Mouse (Mus musculus) MEL (cell line): Measurements from ENCODE around the gene Mov10l1.

ENCODE experiments used
- BHLHE40 ChIP-seq: IDR thresholded peaks from 2 replicates; pipeline ENCODE4 v1.6.1; 2012; ENCODE audit warnings: low read depth, mild to moderate bottlenecking, inconsistent platforms, low read length, improper control_type of control experiment, borderline replicate concordance
- CTCF ChIP-seq, 3 experiments: IDR thresholded peaks in 2 of 3; conservative IDR thresholded peaks in 1 of 3; 2 replicates each; pipeline ENCODE4 v1.5.1; 2011 to 2012; ENCODE audit warnings: low read length in 3 of 3, low read depth in 2 of 3, mild to moderate bottlenecking in 2 of 3, improper control_type of control experiment in 1 of 3, inconsistent platforms in 1 of 3, mixed read lengths in 1 of 3, moderate library complexity in 1 of 3; ENCODE audit not compliant: control insufficient read depth in 1 of 3, insufficient read depth in 1 of 3, poor library complexity in 1 of 3, severe bottlenecking in 1 of 3
- E2F4 ChIP-seq: IDR thresholded peaks from 2 replicates; pipeline ENCODE4 v1.6.1; 2011; ENCODE audit warnings: low read depth, low read length, improper control_type of control experiment, borderline replicate concordance
- ETS1 ChIP-seq: IDR thresholded peaks from 2 replicates; pipeline ENCODE4 v1.6.1; 2012; ENCODE audit warnings: low read depth, mild to moderate bottlenecking, inconsistent platforms, low read length, improper control_type of control experiment, moderate library complexity
- JUND ChIP-seq: IDR thresholded peaks from 2 replicates; pipeline ENCODE4 v1.6.1; 2011; ENCODE audit warnings: low read depth, mild to moderate bottlenecking, improper control_type of control experiment, low read length
- MYC ChIP-seq: IDR thresholded peaks from 2 replicates; pipeline ENCODE4 v1.6.1; 2011; ENCODE audit warnings: low read depth, mild to moderate bottlenecking, low read length, improper control_type of control experiment, moderate library complexity
- POLR2A ChIP-seq, 2 experiments: IDR thresholded peaks; 2 replicates each; pipeline ENCODE4 v1.6.1; 2011 to 2012; ENCODE audit warnings: low read length in 2 of 2, mild to moderate bottlenecking in 2 of 2, control low read depth in 1 of 2, improper control_type of control experiment in 1 of 2, low read depth in 1 of 2, moderate library complexity in 1 of 2; ENCODE audit not compliant: control insufficient read depth in 1 of 2, insufficient read depth in 1 of 2, poor library complexity in 1 of 2
- TAL1 ChIP-seq: IDR thresholded peaks from 2 replicates; pipeline ENCODE4 v1.6.1; 2012; ENCODE audit warnings: mild to moderate bottlenecking, inconsistent platforms, low read length, moderate library complexity, mixed read lengths
- TBP ChIP-seq: IDR thresholded peaks from 2 replicates; pipeline ENCODE4 v1.8.0; 2011; ENCODE audit warnings: low read depth, low read length, improper control_type of control experiment
- TCF12 ChIP-seq: IDR thresholded peaks from 2 replicates; pipeline ENCODE4 v1.6.1; 2014; ENCODE audit warnings: low read depth, mild to moderate bottlenecking, inconsistent platforms, low read length, improper control_type of control experiment, moderate library complexity
- UBTF ChIP-seq: IDR thresholded peaks from 2 replicates; pipeline ENCODE4 v1.6.1; 2012; ENCODE audit warnings: low read depth, mild to moderate bottlenecking, inconsistent platforms, low read length, improper control_type of control experiment, moderate library complexity, borderline replicate concordance; ENCODE audit not compliant: insufficient read depth
- USF1 ChIP-seq: IDR thresholded peaks from 2 replicates; pipeline ENCODE4 v1.6.1; 2014; ENCODE audit warnings: low read depth, mild to moderate bottlenecking, inconsistent platforms, low read length, improper control_type of control experiment, moderate library complexity
- ZC3H11A ChIP-seq: IDR thresholded peaks from 2 replicates; pipeline ENCODE4 v1.6.1; 2012; ENCODE audit warnings: low read depth, mild to moderate bottlenecking, inconsistent platforms, low read length, improper control_type of control experiment

- TF ChIP-seq TCF12, result no peak
- TF ChIP-seq CTCF (IDR thresholded peaks at IDR 0.05 in 2 of 3, conservative IDR thresholded peaks at IDR 0.05 in 1 of 3; ENCODE audit: control insufficient read depth in 1 of 3, insufficient read depth in 1 of 3, low read depth in 2 of 3, low read length in 3 of 3, poor library complexity in 1 of 3, severe bottlenecking in 1 of 3), result no peak
- no peak for TF ChIP-seq ETS1
- no peak for TF ChIP-seq TAL1
- TF ChIP-seq JUND, result no peak
- no peak for TF ChIP-seq POLR2A (IDR thresholded peaks at IDR 0.05; ENCODE audit: control insufficient read depth in 1 of 2, insufficient read depth in 1 of 2, low read depth in 1 of 2, low read length in 2 of 2, poor library complexity in 1 of 2)
- no peak for TF ChIP-seq TBP
- no peak for TF ChIP-seq MYC
- TF ChIP-seq USF1, result no peak
- TF ChIP-seq BHLHE40, result no peak
- no peak for TF ChIP-seq UBTF
- no peak for TF ChIP-seq ZC3H11A
- TF ChIP-seq E2F4, result no peak
Measured at GRCm38 (mm10) chr15:89063536-89063935, 80.8 kb downstream of the Mov10l1 start.
